Mouse (Mus musculus): ENCODE results near the gene 4933434E20Rik.

Gene 4933434E20Rik

GRCm38 (mm10) chr3:90081365-90082240 lies 30.2 kb downstream of the 4933434E20Rik start:
- no peak for DNase-seq

- peak; percentile 33 for DNase-seq
Measured at GRCm38 (mm10) chr3:90083034-90083433, 31.6 kb downstream of the 4933434E20Rik start.

GRCm38 (mm10) chr3:90083698-90084324 lies 32.4 kb downstream of the 4933434E20Rik start:
- DNase-seq: no peak

- no peak for DNase-seq
Measured at GRCm38 (mm10) chr3:90084790-90085189, 33.4 kb downstream of the 4933434E20Rik start.

GRCm38 (mm10) chr3:90085281-90085680 lies 33.8 kb downstream of the 4933434E20Rik start:
- DNase-seq: no peak

GRCm38 (mm10) chr3:90086068-90086467 lies 34.6 kb downstream of the 4933434E20Rik start:
- DNase-seq: no peak

- no peak for DNase-seq
Measured at GRCm38 (mm10) chr3:90088617-90089016, 37.2 kb downstream of the 4933434E20Rik start.

GRCm38 (mm10) chr3:90090892-90091291 lies 39.5 kb downstream of the 4933434E20Rik start:
- no peak for DNase-seq

GRCm38 (mm10) chr3:90094453-90094852 lies 43.0 kb downstream of the 4933434E20Rik start:
- no peak for DNase-seq

GRCm38 (mm10) chr3:90097928-90098327 lies 46.5 kb downstream of the 4933434E20Rik start:
- DNase-seq: no peak

GRCm38 (mm10) chr3:90101010-90101409 lies 49.6 kb downstream of the 4933434E20Rik start:
- DNase-seq: no peak

GRCm38 (mm10) chr3:90101673-90102072 lies 50.2 kb downstream of the 4933434E20Rik start:
- no peak for DNase-seq

- no peak for DNase-seq
Measured at GRCm38 (mm10) chr3:90102239-90102638, 50.8 kb downstream of the 4933434E20Rik start.

- DNase-seq: no peak
Measured at GRCm38 (mm10) chr3:90103176-90103575, 51.7 kb downstream of the 4933434E20Rik start.

GRCm38 (mm10) chr3:90103938-90104337 lies 52.5 kb downstream of the 4933434E20Rik start, which contains the start of gene Nup210l:
Gene Nup210l (plus strand): TSS chr3:90104132.
- no peak for DNase-seq

- no peak for DNase-seq
Measured at GRCm38 (mm10) chr3:90111706-90112105, 60.3 kb downstream of the 4933434E20Rik start.

GRCm38 (mm10) chr3:90114342-90114741 lies 62.9 kb downstream of the 4933434E20Rik start:
- peak; percentile 38 for DNase-seq

- DNase-seq: no peak
Measured at GRCm38 (mm10) chr3:90115526-90115925, 64.1 kb downstream of the 4933434E20Rik start.

Data from thymus, postnatal 25 days (tissue).